Mouse (Mus musculus): ENCODE data around the gene Six5. TPM values are rescaled to one million over a fixed set of nuclear protein-coding genes. Genes with fewer than 3 reads are reported as not detected.
A peak's percentile ranks its signal among the peaks of the same experiment; 100 is the strongest.

Six5 gene
- polyA plus RNA-seq (2012; rRNA removed), result 4.7 and 5.0 TPM in 2 replicates

DNA sequence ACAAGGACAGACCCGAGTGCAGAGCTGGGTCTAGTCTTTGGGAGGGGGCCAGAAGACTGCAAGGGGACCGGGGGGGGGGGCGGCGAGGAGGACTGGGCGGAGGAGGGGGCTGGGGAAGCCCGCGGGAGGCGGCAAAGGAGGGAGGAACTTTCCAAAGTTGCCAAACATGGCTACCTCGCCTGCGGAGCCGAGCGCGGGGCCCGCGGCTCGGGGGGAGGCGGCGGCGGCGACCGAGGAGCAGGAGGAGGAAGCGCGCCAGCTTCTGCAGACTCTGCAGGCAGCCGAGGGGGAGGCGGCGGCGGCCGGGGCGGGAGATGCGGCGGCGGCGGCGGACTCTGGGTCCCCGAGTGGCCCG lies at the start of gene Six5:
Gene Six5, plus strand, starts transcription at position 124 of the 355 bp plus-strand sequence.
- TF ChIP-seq CTCF (IDR thresholded peaks at IDR 0.05; ENCODE audit: extremely low read depth, insufficient read depth, low read length), result no peak
- TF ChIP-seq POLR2A (IDR thresholded peaks at IDR 0.05; ENCODE audit: extremely low read depth, insufficient read depth, low read length), result no peak
- Histone ChIP-seq H3K4me1 (ENCODE audit: control insufficient read depth, insufficient read depth, low read length) (no peaks in the 10 kb centered on the region), H3K4me3 (ENCODE audit: insufficient read depth, low read length) (peak within 1 kb of the TSS; percentile 34), H3K27ac (ENCODE audit: insufficient read depth, low read length) (peak within 1 kb of the TSS; percentile 63)

DNA sequence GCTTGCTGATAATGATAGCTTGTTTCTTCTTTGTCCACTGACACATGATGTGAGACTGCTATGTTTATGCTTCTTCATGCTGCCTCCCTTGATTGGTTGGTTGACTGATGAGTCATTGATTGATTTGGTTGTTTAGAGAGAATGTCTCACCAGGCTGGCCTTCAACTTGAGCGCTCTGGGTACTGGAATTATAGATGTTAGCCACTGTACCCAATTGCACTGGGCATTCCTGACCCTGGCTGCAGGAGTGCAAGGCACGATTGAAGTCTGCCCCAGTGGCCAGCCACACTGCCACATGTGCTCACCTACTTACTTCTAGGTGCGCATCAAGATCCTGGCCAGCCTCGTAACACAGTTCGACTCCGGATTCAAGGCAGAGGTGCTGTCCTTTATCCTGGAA lies 49.8 kb upstream of the Six5 start:
- no peak for TF ChIP-seq POLR2A (IDR thresholded peaks at IDR 0.05; ENCODE audit: extremely low read depth, insufficient read depth, low read length)
- no peak for TF ChIP-seq CTCF (IDR thresholded peaks at IDR 0.05; ENCODE audit: extremely low read depth, insufficient read depth, low read length)
- H3K4me1 ChIP-seq (ENCODE audit: control insufficient read depth, insufficient read depth, low read length), result no peaks in the 10 kb centered on the region
- H3K27ac ChIP-seq (ENCODE audit: insufficient read depth, low read length), result no peak overlapping the region
- H3K4me3 ChIP-seq (ENCODE audit: insufficient read depth, low read length), result no peak overlapping the region

DNA sequence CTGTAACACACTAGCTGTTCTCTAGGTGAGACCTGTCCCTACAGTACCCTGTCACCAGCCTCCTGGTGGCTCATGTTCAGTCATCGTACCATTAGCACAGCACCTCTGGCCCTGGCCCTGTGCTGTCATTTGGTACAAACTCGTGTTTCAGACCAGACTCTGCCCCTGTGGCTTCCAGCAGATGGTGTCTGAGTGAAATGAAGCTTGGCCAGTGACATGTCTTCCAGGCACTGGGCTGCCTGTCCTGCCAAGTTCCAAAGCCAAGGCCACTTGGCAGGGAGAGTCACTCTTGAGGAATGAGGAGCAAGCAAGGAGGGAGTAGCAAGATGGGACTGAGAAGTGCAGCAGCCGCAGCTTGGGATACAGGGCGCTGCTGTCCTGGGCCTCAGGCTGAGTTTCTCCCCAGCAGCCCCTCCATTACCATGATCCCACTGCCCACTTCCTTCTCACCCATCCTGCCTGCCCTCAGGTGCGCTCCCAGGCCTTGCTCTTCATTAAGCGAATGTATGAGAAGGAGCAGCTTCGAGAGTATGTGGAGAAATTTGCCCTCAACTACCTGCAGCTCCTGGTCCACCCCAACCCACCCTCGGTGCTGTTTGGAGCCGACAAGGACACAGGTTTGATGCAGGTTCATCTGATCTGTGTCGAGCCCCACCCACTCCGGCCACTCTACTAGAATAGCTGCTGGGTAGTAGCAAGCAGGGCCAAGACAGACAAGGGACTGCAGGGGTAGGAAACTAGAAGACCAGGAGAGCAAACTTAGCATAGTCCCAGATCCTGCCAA lies 47.9 kb upstream of the Six5 start:
- no peak for TF ChIP-seq CTCF (IDR thresholded peaks at IDR 0.05; ENCODE audit: extremely low read depth, insufficient read depth, low read length)
- no peak for TF ChIP-seq POLR2A (IDR thresholded peaks at IDR 0.05; ENCODE audit: extremely low read depth, insufficient read depth, low read length)
- Histone ChIP-seq H3K4me1 (ENCODE audit: control insufficient read depth, insufficient read depth, low read length) (peaks cover 11% of the 10 kb centered on the region), H3K4me3 (ENCODE audit: insufficient read depth, low read length) (no peak overlapping the region), H3K27ac (ENCODE audit: insufficient read depth, low read length) (no peak overlapping the region)

DNA sequence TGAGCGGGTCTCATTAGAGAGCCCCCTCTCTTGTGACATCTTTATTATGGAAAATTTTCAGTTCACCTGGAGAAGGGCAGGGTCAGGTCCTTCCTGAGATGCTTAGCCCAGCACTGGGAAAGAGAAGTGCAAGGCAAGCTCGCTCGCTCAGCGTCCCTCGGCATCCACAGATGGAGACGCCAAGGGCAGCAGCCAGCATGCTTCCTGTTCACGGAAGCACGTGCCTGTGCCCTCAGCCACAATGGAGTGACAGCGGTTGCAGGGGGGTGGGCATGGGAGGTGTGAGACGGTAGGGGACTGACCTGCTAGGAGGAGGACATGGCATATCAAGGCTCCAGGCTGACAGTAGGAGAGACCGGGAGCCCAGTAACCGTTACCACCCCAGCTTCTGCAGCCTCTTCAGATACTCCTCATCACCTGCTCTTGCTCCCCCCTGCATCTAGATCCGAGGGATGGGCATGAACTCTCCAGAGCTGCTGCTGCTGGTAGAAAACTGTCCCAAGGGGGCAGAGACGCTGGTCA lies 46.3 kb upstream of the Six5 start:
- TF ChIP-seq POLR2A (IDR thresholded peaks at IDR 0.05; ENCODE audit: extremely low read depth, insufficient read depth, low read length) (no peak), CTCF (IDR thresholded peaks at IDR 0.05; ENCODE audit: extremely low read depth, insufficient read depth, low read length) (no peak)
- H3K27ac ChIP-seq (ENCODE audit: insufficient read depth, low read length), result no peak overlapping the region
- H3K4me1 ChIP-seq (ENCODE audit: control insufficient read depth, insufficient read depth, low read length), result peaks cover 19% of the 10 kb centered on the region
- H3K4me3 ChIP-seq (ENCODE audit: insufficient read depth, low read length), result no peak overlapping the region

DNA sequence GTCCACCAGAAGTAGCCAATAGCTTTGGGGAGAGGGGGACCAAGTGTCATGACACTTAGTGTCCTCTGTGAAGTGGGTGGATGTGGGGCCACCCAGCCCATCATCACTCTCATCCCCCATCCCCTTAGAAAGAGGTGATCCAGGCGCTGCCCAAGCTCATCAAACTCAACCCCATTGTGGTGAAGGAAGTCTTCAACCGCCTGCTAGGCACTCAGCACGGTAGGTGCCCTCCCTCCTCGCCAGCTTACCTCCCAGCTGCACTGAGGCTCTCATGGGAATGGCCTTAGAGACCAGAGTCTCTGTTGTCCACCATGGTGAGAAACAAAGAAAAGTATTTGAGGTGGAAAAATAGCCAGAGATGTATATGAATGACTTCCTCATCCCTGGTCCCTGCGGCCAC lies 45.1 kb upstream of the Six5 start:
- TF ChIP-seq POLR2A (IDR thresholded peaks at IDR 0.05; ENCODE audit: extremely low read depth, insufficient read depth, low read length) (no peak), CTCF (IDR thresholded peaks at IDR 0.05; ENCODE audit: extremely low read depth, insufficient read depth, low read length) (no peak)

DNA sequence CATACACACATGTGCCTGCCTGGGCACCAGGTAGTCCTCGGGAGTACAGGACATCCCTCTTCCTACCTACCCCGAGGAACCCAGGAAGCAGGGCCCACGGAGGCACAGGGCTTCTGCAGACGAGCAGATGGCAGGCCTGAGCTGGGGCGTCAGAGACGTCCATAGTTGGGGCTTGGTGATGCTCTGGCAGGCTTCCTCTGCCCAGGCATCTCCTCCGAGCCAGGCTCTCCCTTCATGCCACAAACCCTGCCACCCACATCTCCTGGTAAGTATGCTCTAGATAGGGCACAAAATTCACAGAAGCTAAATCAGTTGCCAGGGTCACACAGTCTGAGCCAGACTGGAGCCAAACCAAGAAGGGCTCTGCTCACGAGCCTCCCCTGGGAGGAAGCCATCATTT lies 44.2 kb upstream of the Six5 start:
- TF ChIP-seq POLR2A (IDR thresholded peaks at IDR 0.05; ENCODE audit: extremely low read depth, insufficient read depth, low read length), result no peak
- TF ChIP-seq CTCF (IDR thresholded peaks at IDR 0.05; ENCODE audit: extremely low read depth, insufficient read depth, low read length), result no peak
- H3K4me3 ChIP-seq (ENCODE audit: insufficient read depth, low read length), result no peak overlapping the region
- H3K27ac ChIP-seq (ENCODE audit: insufficient read depth, low read length), result peak overlapping the region; percentile 74
- peaks cover 19% of the 10 kb centered on the region for H3K4me1 ChIP-seq (ENCODE audit: control insufficient read depth, insufficient read depth, low read length)

More for the DNA sequence above, 45.1 kb upstream of the Six5 start:
- Histone ChIP-seq H3K27ac (ENCODE audit: insufficient read depth, low read length) (no peak overlapping the region), H3K4me3 (ENCODE audit: insufficient read depth, low read length) (no peak overlapping the region), H3K4me1 (ENCODE audit: control insufficient read depth, insufficient read depth, low read length) (peaks cover 19% of the 10 kb centered on the region)

DNA sequence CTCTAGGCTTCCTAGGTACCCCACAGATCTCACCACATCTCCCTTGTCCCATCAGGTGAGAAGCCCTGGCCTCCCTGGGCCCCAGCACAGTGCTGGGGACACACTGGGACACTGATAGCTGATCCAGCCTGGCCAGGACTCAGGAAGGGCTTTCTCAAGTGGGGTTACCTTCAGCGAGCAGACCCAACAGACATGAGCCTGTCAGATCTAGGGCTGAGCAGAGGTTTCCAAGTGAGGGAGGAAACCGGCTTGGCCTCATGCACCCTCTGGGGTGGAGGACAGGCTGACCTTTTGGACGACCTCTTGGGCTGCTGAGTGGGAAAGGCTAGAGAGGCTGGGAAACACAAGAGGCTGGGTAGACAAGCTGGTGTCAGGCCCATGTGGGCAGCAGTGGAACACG lies 43.2 kb upstream of the Six5 start:
- no peak for TF ChIP-seq POLR2A (IDR thresholded peaks at IDR 0.05; ENCODE audit: extremely low read depth, insufficient read depth, low read length)
- TF ChIP-seq CTCF (IDR thresholded peaks at IDR 0.05; ENCODE audit: extremely low read depth, insufficient read depth, low read length), result no peak
- no peak overlapping the region for H3K4me3 ChIP-seq (ENCODE audit: insufficient read depth, low read length)
- H3K4me1 ChIP-seq (ENCODE audit: control insufficient read depth, insufficient read depth, low read length), result peaks cover 19% of the 10 kb centered on the region
- H3K27ac ChIP-seq (ENCODE audit: insufficient read depth, low read length), result no peak overlapping the region

DNA sequence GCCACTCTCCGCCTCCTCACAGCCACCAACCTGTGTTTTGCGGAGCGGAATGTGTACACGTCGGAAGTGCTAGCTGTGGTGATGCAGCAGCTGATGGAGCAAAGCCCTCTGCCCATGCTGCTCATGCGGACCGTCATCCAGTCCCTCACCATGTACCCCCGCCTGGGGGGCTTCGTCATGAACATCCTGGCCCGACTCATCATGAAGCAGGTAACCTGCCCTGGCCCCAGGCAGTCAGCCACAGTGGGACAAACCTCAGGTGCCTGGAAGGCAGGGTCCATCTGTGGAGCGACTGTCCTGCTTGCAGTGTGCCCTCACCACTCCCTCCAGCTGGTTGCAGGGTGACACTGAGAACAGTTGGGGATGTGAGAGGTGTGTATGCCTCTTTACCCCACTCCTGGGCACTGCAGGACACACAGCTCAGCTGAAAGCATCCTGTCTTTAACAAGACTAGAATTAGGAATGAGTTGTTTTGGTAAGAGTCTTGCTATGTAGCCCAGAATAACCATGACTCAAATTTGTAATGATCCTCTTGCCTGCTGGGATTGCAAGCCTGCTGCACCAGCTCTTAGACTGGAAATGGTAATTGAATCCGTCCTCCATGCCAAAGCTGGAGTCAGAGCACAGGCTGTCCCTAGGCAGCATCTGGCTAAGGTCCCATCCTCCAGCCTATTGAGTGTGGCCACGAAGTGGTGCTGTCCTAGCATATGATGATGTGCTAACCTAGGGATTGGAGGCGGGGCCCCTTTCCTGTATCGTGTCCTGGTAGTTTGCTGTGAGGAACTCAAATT lies 41.9 kb upstream of the Six5 start:
- Histone ChIP-seq H3K4me1 (ENCODE audit: control insufficient read depth, insufficient read depth, low read length) (peaks cover 19% of the 10 kb centered on the region), H3K4me3 (ENCODE audit: insufficient read depth, low read length) (no peak overlapping the region), H3K27ac (ENCODE audit: insufficient read depth, low read length) (peak overlapping the region; percentile 36)
- TF ChIP-seq POLR2A (IDR thresholded peaks at IDR 0.05; ENCODE audit: extremely low read depth, insufficient read depth, low read length) (peak; percentile 23; the same call in 1 of the 2 replicates), CTCF (IDR thresholded peaks at IDR 0.05; ENCODE audit: extremely low read depth, insufficient read depth, low read length) (no peak)

DNA sequence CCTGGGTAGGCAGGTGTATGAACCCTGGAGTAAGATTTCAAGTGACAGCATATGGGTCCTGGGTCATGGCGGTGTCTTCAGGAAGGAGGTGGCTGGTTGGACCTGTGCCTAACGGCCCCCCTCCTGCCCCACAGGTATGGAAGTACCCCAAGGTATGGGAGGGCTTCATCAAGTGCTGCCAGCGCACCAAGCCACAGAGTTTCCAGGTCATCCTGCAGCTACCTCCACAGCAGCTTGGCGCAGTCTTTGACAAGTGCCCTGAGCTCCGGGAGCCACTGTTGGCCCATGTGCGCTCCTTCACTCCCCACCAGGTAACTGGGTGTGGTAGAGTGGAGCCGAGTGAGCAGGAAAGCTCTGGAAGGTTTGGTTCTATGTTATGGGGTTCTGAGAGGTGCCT lies 41.3 kb upstream of the Six5 start:
- TF ChIP-seq POLR2A (IDR thresholded peaks at IDR 0.05; ENCODE audit: extremely low read depth, insufficient read depth, low read length) (no peak), CTCF (IDR thresholded peaks at IDR 0.05; ENCODE audit: extremely low read depth, insufficient read depth, low read length) (no peak)
- Histone ChIP-seq H3K4me3 (ENCODE audit: insufficient read depth, low read length) (no peak overlapping the region), H3K27ac (ENCODE audit: insufficient read depth, low read length) (peak overlapping the region; percentile 5; the same call in 1 of the 2 replicates), H3K4me1 (ENCODE audit: control insufficient read depth, insufficient read depth, low read length) (peaks cover 19% of the 10 kb centered on the region)
